Mouse (Mus musculus) G1E (cell line): ENCODE data around the gene Uchl5. TPM values are rescaled to one million over a fixed set of nuclear protein-coding genes. Genes with fewer than 3 reads are reported as not detected.

Experiments
- ATAC-seq: 2 replicates; pipeline ENCODE4 v1.8.0; 2016; ENCODE audit warnings: mild to moderate bottlenecking; ENCODE audit not compliant: insufficient number of reproducible peaks, poor library complexity, low FRiP score, severe bottlenecking; ENCODE audit errors: extremely low read depth
- DNase-seq: peaks from one replicate; pipeline ENCODE4 v3.0.0; 2012; ENCODE audit warnings: low spot score
- H3K27me3 ChIP-seq: 2 replicates; pipeline ENCODE4 v1.6.1; 2012; ENCODE audit warnings: mild to moderate bottlenecking, low read length, inconsistent platforms; ENCODE audit not compliant: insufficient read depth
- H3K36me3 ChIP-seq: replicated peaks from 2 replicates; pipeline ENCODE3; 2012; ENCODE audit warnings: mild to moderate bottlenecking, inconsistent platforms
- H3K4me1 ChIP-seq: 2 replicates; pipeline ENCODE4 v1.6.1; 2012; ENCODE audit warnings: low read depth, low read length, inconsistent platforms, mixed read lengths; ENCODE audit not compliant: insufficient read depth
- H3K4me3 ChIP-seq: 2 replicates; pipeline ENCODE4 v1.5.1; 2012; ENCODE audit warnings: low read depth, mild to moderate bottlenecking, inconsistent platforms, low read length, moderate library complexity, mixed read lengths
- H3K9me3 ChIP-seq: replicated peaks from 2 replicates; pipeline ENCODE4 v1.6.1; 2012; ENCODE audit warnings: inconsistent platforms
- CTCF ChIP-seq: IDR thresholded peaks from 2 replicates; pipeline ENCODE4 v1.5.1; 2012; ENCODE audit warnings: low read depth, low read length, inconsistent platforms, mixed read lengths
- GATA1 ChIP-seq: IDR thresholded peaks from 2 replicates; pipeline ENCODE4 v1.6.1; 2012; ENCODE audit warnings: borderline replicate concordance, low read length, inconsistent platforms, mixed read lengths
- GATA2 ChIP-seq: IDR thresholded peaks from 2 replicates; pipeline ENCODE4 v1.6.1; 2012; ENCODE audit warnings: low read depth, low read length, inconsistent platforms, borderline replicate concordance
- POLR2AphosphoS5 ChIP-seq: IDR thresholded peaks from 2 replicates; pipeline ENCODE4 v1.6.1; 2012; ENCODE audit warnings: low read depth, low read length, inconsistent platforms; ENCODE audit not compliant: insufficient replicate concordance
- TAL1 ChIP-seq: conservative IDR thresholded peaks from 2 replicates; pipeline ENCODE4 v1.6.1; 2012; ENCODE audit warnings: low read depth, low read length, inconsistent platforms, mixed read lengths
- polyA plus RNA-seq: library from polyadenylated mRNA; stranded (reverse); fragments of >175 nt; gene quantifications from 2 replicates; pipeline ENCODE4 v1.2.3, GENCODE M21; 2012
- total RNA-seq, 2 experiments: library from RNA; stranded (forward) in 1 of 2; stranded (reverse) in 1 of 2; fragments of 200-1000 nt in 1 of 2; fragments of >200 nt in 1 of 2; fragmentation: Nextera tagmentation in 1 of 2; gene quantifications; 2 replicates each; pipeline ENCODE4 v1.2.3; 2014 to 2017

The Uchl5 gene
- total and polyA plus RNA-seq, 3 experiments: 171 to 243 (median 220) TPM

DNA sequence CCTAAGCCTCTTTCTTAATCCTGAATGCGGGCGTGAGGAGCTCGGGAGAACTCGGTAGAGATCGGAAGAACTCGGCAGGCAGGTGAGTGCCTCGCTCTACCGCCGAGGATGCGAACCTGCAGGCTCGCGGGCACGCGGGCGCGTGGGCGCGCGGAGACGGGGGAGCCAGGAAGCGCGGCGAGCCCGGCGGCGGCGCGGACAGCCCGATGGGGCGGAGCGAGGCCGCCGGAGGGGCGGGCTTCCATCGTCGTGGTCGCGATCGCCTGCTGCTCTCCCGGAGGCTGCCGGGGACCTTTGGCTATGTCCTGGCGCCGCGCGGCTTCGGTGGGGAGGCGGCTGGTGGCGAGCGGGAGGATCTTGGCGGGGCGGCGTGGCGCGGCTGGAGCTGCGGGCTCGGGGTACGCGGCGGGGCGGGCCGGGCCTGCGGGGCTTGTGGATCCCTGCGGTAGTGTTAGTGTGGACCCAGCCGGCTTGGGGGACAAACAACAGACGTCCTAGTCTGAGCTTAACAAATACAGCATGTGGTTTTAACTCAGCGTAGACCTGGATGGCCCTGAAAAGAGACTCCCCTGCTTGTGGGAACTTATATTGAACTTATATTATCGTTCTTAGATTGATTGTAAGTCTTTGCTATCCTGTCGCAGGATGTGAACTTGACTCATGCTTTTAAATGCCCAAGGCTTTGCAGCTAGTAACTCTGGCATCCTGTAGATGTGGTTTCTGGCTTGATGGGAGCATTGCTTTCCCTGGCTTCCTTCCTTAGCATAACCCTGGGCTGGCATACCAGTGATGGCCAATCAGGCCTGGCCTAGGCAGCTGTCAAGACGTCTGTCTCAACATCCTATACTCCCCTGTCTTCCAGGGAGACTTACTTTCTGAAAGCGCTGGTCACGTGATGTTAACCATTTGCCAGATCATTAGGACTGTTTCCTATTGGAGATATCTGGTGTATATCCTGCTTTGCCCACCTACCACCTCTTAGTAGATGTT is 37.4 kb upstream of the Uchl5 start:
- DNase-seq: peak; percentile 94
- no peaks in the 10 kb centered on the region for H3K27me3 ChIP-seq
- H3K4me3 ChIP-seq: peak overlapping the region; percentile 77
- ATAC-seq: peak; percentile 77
- H3K36me3 ChIP-seq: peaks cover 31% of the 10 kb centered on the region
- no peaks in the 10 kb centered on the region for H3K9me3 ChIP-seq
- TF ChIP-seq POLR2AphosphoS5 (no peak), GATA1 (no peak), GATA2 (no peak), TAL1 (no peak), CTCF (no peak)
- H3K4me1 ChIP-seq: peaks cover 42% of the 10 kb centered on the region

DNA sequence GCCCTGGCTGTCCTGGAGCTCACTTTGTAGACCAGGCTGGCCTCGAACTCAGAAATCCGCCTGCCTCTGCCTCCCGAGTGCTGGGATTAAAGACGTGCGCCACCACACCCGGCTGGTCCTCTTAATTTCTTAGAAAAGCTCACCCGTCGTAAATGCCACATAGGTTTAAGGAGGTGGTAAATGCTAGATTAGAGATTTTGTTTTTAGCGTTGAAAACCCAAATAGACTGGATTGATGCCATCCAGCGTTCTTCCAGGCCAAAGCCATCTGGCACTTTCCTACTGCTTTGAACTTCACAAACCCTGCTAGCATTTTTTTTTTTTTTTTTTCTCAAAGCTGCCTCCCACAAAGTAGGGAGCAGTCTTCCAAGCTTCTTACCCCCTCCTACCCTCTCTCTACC is 36.5 kb upstream of the Uchl5 start:
- Histone ChIP-seq H3K36me3 (peaks cover 40% of the 10 kb centered on the region), H3K27me3 (no peaks in the 10 kb centered on the region), H3K4me3 (no peak overlapping the region; the same call in 1 of the 2 replicates), H3K9me3 (no peaks in the 10 kb centered on the region), H3K4me1 (peaks cover 42% of the 10 kb centered on the region)
- no peak for ATAC-seq
- TF ChIP-seq TAL1: no peak
- no peak for TF ChIP-seq GATA2
- TF ChIP-seq GATA1: no peak
- no peak for TF ChIP-seq CTCF
- TF ChIP-seq POLR2AphosphoS5: no peak
- no peak for DNase-seq

DNA sequence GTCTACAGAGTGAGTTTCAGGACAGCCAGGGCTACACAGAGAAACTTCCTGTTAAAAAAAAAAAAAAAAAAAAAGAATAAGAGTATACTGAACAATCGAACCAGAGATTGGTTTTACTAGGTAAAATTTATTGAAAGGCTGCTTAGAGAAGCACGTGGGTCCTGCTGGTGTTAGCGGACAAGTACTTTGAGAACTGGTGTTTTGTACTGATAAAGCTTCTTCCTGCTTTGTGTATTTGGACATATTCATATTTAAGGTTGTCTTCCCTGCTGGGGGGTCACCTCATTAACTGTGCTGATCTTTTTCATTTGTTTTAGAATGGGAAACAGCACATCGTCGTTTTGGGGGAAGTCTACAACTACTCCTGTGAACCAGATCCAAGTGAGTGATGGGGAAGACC is 35.7 kb upstream of the Uchl5 start:
- no peak for ATAC-seq
- Histone ChIP-seq H3K27me3 (no peaks in the 10 kb centered on the region), H3K36me3 (peaks cover 48% of the 10 kb centered on the region), H3K4me1 (peaks cover 42% of the 10 kb centered on the region), H3K9me3 (no peaks in the 10 kb centered on the region), H3K4me3 (no peak overlapping the region)
- no peak for DNase-seq
- TF ChIP-seq TAL1 (no peak), GATA1 (no peak), CTCF (no peak), POLR2AphosphoS5 (no peak), GATA2 (no peak)

DNA sequence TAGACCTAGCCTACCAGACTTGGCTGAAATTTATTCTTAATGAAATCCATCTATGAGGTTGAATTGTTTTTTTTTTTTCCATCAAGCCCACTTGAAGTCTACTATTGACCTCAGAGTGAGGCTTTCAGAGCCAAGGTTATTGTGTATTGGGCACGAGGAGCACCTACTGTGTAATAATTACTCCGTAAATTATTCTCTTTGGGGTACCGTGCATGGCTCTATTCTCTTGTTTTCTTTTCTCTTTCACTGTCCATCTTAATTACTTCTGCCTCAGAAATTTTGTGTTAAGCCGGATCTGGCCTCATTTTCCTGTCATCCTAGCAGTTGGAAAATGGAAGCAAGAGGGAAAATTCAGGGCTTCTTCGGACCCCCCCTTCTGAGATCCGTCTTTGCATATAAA is 34.9 kb upstream of the Uchl5 start:
- TF ChIP-seq TAL1: no peak
- no peaks in the 10 kb centered on the region for H3K9me3 ChIP-seq
- H3K27me3 ChIP-seq: no peaks in the 10 kb centered on the region
- peaks cover 57% of the 10 kb centered on the region for H3K36me3 ChIP-seq
- ATAC-seq: no peak
- no peak overlapping the region for H3K4me3 ChIP-seq
- no peak for DNase-seq
- H3K4me1 ChIP-seq: peaks cover 38% of the 10 kb centered on the region

DNA sequence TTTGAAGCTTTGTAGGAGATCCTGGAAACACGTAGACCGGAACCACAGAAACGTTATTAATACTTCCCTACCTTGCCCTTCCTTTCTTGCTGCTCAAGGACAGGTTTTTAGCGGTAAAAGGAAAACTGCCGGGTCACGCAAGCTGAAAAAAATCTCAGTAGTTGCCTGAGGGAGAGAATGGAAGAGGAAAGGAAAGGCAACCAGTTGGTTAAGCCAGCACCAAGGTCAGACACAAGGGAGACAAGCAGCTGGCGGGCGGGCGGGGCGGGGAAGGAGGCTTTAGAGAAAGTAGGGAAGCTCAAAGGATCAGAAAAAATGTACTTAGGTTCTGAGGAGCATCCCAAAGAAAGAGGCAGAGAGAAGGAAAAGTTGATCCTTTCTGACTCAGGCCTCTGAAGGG is 31.2 kb upstream of the Uchl5 start:
- H3K9me3 ChIP-seq: no peaks in the 10 kb centered on the region
- H3K27me3 ChIP-seq: no peaks in the 10 kb centered on the region
- H3K4me1 ChIP-seq: peaks cover 17% of the 10 kb centered on the region
- H3K36me3 ChIP-seq: peaks cover 76% of the 10 kb centered on the region
- no peak for ATAC-seq
- TF ChIP-seq CTCF: no peak
- no peak overlapping the region for H3K4me3 ChIP-seq
- DNase-seq: no peak

DNA sequence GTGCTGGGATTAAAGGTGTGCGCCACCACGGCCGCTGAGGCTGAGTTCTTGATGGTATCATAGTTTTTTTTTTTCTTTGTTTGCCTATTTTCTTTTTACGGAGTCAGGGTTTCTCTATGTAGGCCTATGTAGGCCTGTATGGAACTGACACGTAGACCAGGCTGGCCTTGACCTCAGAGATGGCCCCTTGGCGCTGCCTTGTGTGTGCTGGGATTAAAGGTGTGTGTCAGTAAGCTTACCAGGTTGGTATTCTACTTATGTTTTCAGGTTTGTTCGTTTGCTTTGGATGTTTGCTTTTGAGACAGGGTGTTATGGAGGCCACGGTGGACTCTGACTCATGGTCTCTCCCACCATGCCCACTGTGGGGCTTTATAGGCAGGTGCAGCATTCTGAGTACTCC is 14.9 kb upstream of the Uchl5 start:
- H3K4me3 ChIP-seq: no peak overlapping the region
- no peaks in the 10 kb centered on the region for H3K9me3 ChIP-seq
- no peak for TF ChIP-seq CTCF
- TF ChIP-seq GATA1: no peak
- no peak for TF ChIP-seq POLR2AphosphoS5
- TF ChIP-seq TAL1: no peak
- TF ChIP-seq GATA2: no peak
- H3K36me3 ChIP-seq: peaks cover 54% of the 10 kb centered on the region
- no peak for ATAC-seq
- no peaks in the 10 kb centered on the region for H3K27me3 ChIP-seq
- DNase-seq: no peak
- peaks cover 11% of the 10 kb centered on the region for H3K4me1 ChIP-seq

DNA sequence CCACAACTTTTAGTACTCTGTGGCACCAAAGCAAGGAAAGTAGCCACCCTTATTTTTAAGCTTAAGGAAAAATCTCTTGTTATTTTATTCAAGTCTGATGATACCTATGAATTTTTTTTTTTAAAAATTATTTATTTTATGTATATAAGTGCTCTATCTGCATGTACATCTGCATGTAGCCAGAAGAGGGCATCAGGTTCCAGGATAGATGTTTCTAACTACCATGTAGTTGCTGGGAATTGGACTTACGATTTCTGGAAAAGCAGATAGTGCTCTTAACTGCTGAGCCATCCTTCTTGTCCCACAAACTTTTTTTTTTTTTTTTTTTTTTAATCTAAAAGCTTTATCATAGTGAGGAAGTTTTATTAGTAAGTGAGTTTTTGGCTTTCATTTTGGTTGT is 12.6 kb upstream of the Uchl5 start:
- no peak for ATAC-seq
- Histone ChIP-seq H3K9me3 (no peaks in the 10 kb centered on the region), H3K36me3 (peaks cover 41% of the 10 kb centered on the region), H3K4me3 (no peak overlapping the region), H3K4me1 (peaks cover 11% of the 10 kb centered on the region), H3K27me3 (no peaks in the 10 kb centered on the region)
- TF ChIP-seq POLR2AphosphoS5 (no peak), TAL1 (no peak), GATA2 (no peak), GATA1 (no peak), CTCF (no peak)
- no peak for DNase-seq
